Mouse (Mus musculus): ENCODE measurements around the gene Clec3b. TPM values are rescaled to one million over a fixed set of nuclear protein-coding genes. Genes with fewer than 3 reads are reported as not detected.

The Clec3b gene
- 3.5 and 4.7 TPM in 2 replicates for polyA plus RNA-seq (2015; fragmentation: Nextera tagmentation; extraction: Ambion mirVana)

GRCm38 (mm10) chr9:123150241-123151020, at the start of gene Clec3b:
Clec3b (plus strand) TSS chr9:123150946.
- Histone ChIP-seq H3K9me3 (ENCODE audit: control insufficient read depth) (no peaks in the 10 kb centered on the region), H3K27ac (ENCODE audit: low read depth, low read length) (no peak within 1 kb of the TSS), H3K27me3 (replicated peaks; ENCODE audit: control insufficient read depth, insufficient read depth, low read length) (no peaks in the 10 kb centered on the region), H3K4me2 (replicated peaks; ENCODE audit: low read depth) (no peak within 1 kb of the TSS), H3K36me3 (ENCODE audit: control insufficient read depth, insufficient read depth) (no peaks in the 10 kb centered on the region), H3K9ac (ENCODE audit: low read depth, low read length) (no peak within 1 kb of the TSS), H3K4me3 (ENCODE audit: low read depth, low read length) (no peak within 1 kb of the TSS), H3K4me1 (replicated peaks; ENCODE audit: control insufficient read depth, insufficient read depth, low read length) (no peaks in the 10 kb centered on the region; the same call in 1 of the 2 replicates)
- no peak for TF ChIP-seq CTCF (IDR thresholded peaks at IDR 0.05; ENCODE audit: low read depth)
- 83% methylated on average over 5 of the region's 5 CpGs for WGBS
- ATAC-seq, result no peak

GRCm38 (mm10) chr9:123103425-123103824, 47.3 kb upstream of the Clec3b start:
- H3K4me1 ChIP-seq (replicated peaks; ENCODE audit: control insufficient read depth, insufficient read depth, low read length), result no peaks in the 10 kb centered on the region
- ATAC-seq, result no peak

GRCm38 (mm10) chr9:123104362-123104761, 46.4 kb upstream of the Clec3b start:
- H3K27me3 ChIP-seq (replicated peaks; ENCODE audit: control insufficient read depth, insufficient read depth, low read length), result no peaks in the 10 kb centered on the region
- ATAC-seq, result no peak
- H3K4me2 ChIP-seq (replicated peaks; ENCODE audit: low read depth), result no peak overlapping the region
- H3K36me3 ChIP-seq (ENCODE audit: control insufficient read depth, insufficient read depth), result peaks cover 41% of the 10 kb centered on the region
- no peak overlapping the region for H3K27ac ChIP-seq (ENCODE audit: low read depth, low read length)
- no peak overlapping the region for H3K9ac ChIP-seq (ENCODE audit: low read depth, low read length)
- H3K4me1 ChIP-seq (replicated peaks; ENCODE audit: control insufficient read depth, insufficient read depth, low read length), result no peaks in the 10 kb centered on the region
- no peak overlapping the region for H3K4me3 ChIP-seq (ENCODE audit: low read depth, low read length)
- no peaks in the 10 kb centered on the region for H3K9me3 ChIP-seq (ENCODE audit: control insufficient read depth)
- TF ChIP-seq CTCF (IDR thresholded peaks at IDR 0.05; ENCODE audit: low read depth), result no peak

More at GRCm38 (mm10) chr9:123103425-123103824, 47.3 kb upstream of the Clec3b start:
- Histone ChIP-seq H3K27me3 (replicated peaks; ENCODE audit: control insufficient read depth, insufficient read depth, low read length) (no peaks in the 10 kb centered on the region), H3K4me2 (replicated peaks; ENCODE audit: low read depth) (no peak overlapping the region), H3K9me3 (ENCODE audit: control insufficient read depth) (no peaks in the 10 kb centered on the region), H3K4me3 (ENCODE audit: low read depth, low read length) (no peak overlapping the region), H3K9ac (ENCODE audit: low read depth, low read length) (no peak overlapping the region), H3K36me3 (ENCODE audit: control insufficient read depth, insufficient read depth) (peaks cover 42% of the 10 kb centered on the region), H3K27ac (ENCODE audit: low read depth, low read length) (no peak overlapping the region)
- TF ChIP-seq CTCF (IDR thresholded peaks at IDR 0.05; ENCODE audit: low read depth), result no peak

GRCm38 (mm10) chr9:123107186-123107585, 43.6 kb upstream of the Clec3b start:
- Histone ChIP-seq H3K27me3 (replicated peaks; ENCODE audit: control insufficient read depth, insufficient read depth, low read length) (no peaks in the 10 kb centered on the region), H3K4me2 (replicated peaks; ENCODE audit: low read depth) (no peak overlapping the region), H3K27ac (ENCODE audit: low read depth, low read length) (no peak overlapping the region), H3K4me1 (replicated peaks; ENCODE audit: control insufficient read depth, insufficient read depth, low read length) (0 out of 2 replicates have a peak, but pooled peaks cover 4% of the 10 kb centered on the region), H3K36me3 (ENCODE audit: control insufficient read depth, insufficient read depth) (peaks cover 19% of the 10 kb centered on the region), H3K9ac (ENCODE audit: low read depth, low read length) (no peak overlapping the region), H3K4me3 (ENCODE audit: low read depth, low read length) (no peak overlapping the region), H3K9me3 (ENCODE audit: control insufficient read depth) (no peaks in the 10 kb centered on the region)
- no peak for ATAC-seq
- no peak for TF ChIP-seq CTCF (IDR thresholded peaks at IDR 0.05; ENCODE audit: low read depth)
- WGBS, result 90% methylated on average over 4 of the region's 4 CpGs

- Histone ChIP-seq H3K4me2 (replicated peaks; ENCODE audit: low read depth) (no peak overlapping the region), H3K4me1 (replicated peaks; ENCODE audit: control insufficient read depth, insufficient read depth, low read length) (0 out of 2 replicates have a peak, but pooled peaks cover 9% of the 10 kb centered on the region), H3K9me3 (ENCODE audit: control insufficient read depth) (no peaks in the 10 kb centered on the region), H3K36me3 (ENCODE audit: control insufficient read depth, insufficient read depth) (peaks cover 18% of the 10 kb centered on the region), H3K9ac (ENCODE audit: low read depth, low read length) (no peak overlapping the region), H3K27ac (ENCODE audit: low read depth, low read length) (no peak overlapping the region), H3K27me3 (replicated peaks; ENCODE audit: control insufficient read depth, insufficient read depth, low read length) (no peaks in the 10 kb centered on the region), H3K4me3 (ENCODE audit: low read depth, low read length) (no peak overlapping the region)
- no peak for TF ChIP-seq CTCF (IDR thresholded peaks at IDR 0.05; ENCODE audit: low read depth)
- no peak for ATAC-seq
- WGBS, result 82% methylated on average over 7 of the region's 7 CpGs
Measured at GRCm38 (mm10) chr9:123109188-123109587, 41.6 kb upstream of the Clec3b start.

GRCm38 (mm10) chr9:123111751-123112221, 39.0 kb upstream of the Clec3b start:
- Histone ChIP-seq H3K4me2 (replicated peaks; ENCODE audit: low read depth) (peak overlapping the region; percentile 87), H3K27ac (ENCODE audit: low read depth, low read length) (peak overlapping the region; percentile 67), H3K9ac (ENCODE audit: low read depth, low read length) (no peak overlapping the region), H3K4me3 (ENCODE audit: low read depth, low read length) (peak overlapping the region; percentile 91), H3K9me3 (ENCODE audit: control insufficient read depth) (no peaks in the 10 kb centered on the region), H3K27me3 (replicated peaks; ENCODE audit: control insufficient read depth, insufficient read depth, low read length) (no peaks in the 10 kb centered on the region), H3K36me3 (ENCODE audit: control insufficient read depth, insufficient read depth) (peaks cover 4% of the 10 kb centered on the region), H3K4me1 (replicated peaks; ENCODE audit: control insufficient read depth, insufficient read depth, low read length) (0 out of 2 replicates have a peak, but pooled peaks cover 9% of the 10 kb centered on the region)
- TF ChIP-seq CTCF (IDR thresholded peaks at IDR 0.05; ENCODE audit: low read depth), result peak; percentile 27; the same call in 1 of the 2 replicates
- 25% methylated on average over 8 of the region's 8 CpGs for WGBS
- ATAC-seq, result peak; percentile 42
